Mouse (Mus musculus) heart, postnatal 0 days (tissue): Measurements from ENCODE around the gene Coro1a.

Source experiments
- CTCF ChIP-seq: IDR thresholded peaks from 2 replicates; pipeline ENCODE4 v1.5.1; 2016; ENCODE audit warnings: antibody characterized with exemption, control low read depth, low read depth
- EP300 ChIP-seq: IDR thresholded peaks from 2 replicates; pipeline ENCODE4 v1.6.1; 2016; ENCODE audit warnings: antibody characterized with exemption, low read depth

DNA sequence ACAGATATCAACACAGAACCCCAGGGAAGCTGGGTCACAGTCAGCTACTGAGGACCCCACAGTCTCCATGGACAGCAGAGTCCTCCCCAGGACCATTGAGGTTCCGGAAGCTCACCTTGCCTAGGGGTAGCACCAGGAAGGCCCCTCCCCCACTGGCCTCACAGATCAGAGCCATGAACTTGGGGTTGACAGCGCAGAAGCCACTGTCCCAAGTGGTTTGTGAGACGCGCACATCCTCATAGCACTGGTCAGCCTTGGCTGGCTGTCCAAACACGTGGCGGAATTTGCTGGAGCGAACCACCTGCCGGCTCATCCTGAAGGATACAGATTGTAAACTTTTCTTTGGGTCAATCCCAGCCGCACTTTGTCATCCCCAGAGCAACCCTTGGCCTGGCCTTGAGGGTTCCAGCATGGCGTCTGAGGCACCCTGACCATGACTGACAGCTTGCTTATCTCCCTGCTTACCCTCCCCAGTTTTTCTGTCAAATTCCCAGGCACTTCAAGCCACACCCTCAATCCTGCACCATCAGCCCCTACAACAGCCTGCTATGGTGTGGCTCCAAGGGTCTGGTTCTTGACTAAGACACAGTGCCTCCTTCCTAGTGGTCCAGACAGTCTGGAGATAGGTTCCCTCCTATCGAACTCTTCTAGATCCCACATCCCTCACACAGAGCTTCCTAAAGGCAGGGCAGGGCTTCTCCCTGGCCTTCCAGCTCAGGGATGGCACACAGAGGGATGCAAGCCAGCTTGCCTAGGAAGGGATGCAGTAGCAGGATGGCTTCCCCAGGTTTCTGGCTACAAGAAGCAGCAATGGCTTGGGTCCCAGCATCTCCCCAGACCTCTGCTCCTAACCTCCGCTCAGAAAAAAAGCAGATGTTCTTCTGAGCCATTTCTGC is 4.5 kb downstream of the Coro1a start:
- TF ChIP-seq CTCF (no peak), EP300 (no peak)
